Mouse (Mus musculus): ENCODE results near the gene Timp3.

GRCm38 (mm10) chr10:86278481-86278880 lies 21.7 kb upstream of the Timp3 start:
- TF ChIP-seq CTCF (IDR thresholded peaks at IDR 0.05; ENCODE audit: extremely low read depth, insufficient read depth, insufficient read length, insufficient replicate concordance) (no peak), POLR2A (IDR thresholded peaks at IDR 0.05; ENCODE audit: low read depth, low read length) (no peak)
